Mouse (Mus musculus) NIH3T3 (cell line): ENCODE measurements around the gene Rad51d.
A peak's percentile ranks its signal among the peaks of the same experiment; 100 is the strongest.
"Not testable (repeated sequence)": the region's sequence is repeated elsewhere in the genome, so short reads cannot be mapped to it uniquely, and the experiment has no call there.

Experiments used
- DNase-seq: peaks from one replicate; pipeline ENCODE4 v3.0.0-alpha.2; 2012; ENCODE audit warnings: low read depth

The Rad51d gene

GRCm38 (mm10) chr11:82855327-82855973 lies 35.0 kb downstream of the Rad51d start:
- DNase-seq, result no peak

- DNase-seq, result no peak
Observed at GRCm38 (mm10) chr11:82854111-82854510, 36.3 kb downstream of the Rad51d start.

GRCm38 (mm10) chr11:82852958-82853357 lies 37.5 kb downstream of the Rad51d start:
- DNase-seq, result no peak

- no peak for DNase-seq
Observed at GRCm38 (mm10) chr11:82852540-82852939, 37.9 kb downstream of the Rad51d start.

GRCm38 (mm10) chr11:82852115-82852514 lies 38.3 kb downstream of the Rad51d start:
- no peak for DNase-seq

- DNase-seq, result no peak
Observed at GRCm38 (mm10) chr11:82850259-82850658, 40.2 kb downstream of the Rad51d start.

GRCm38 (mm10) chr11:82847571-82848000 lies 42.8 kb downstream of the Rad51d start:
- DNase-seq, result no peak

GRCm38 (mm10) chr11:82846938-82847337 lies 43.5 kb downstream of the Rad51d start:
- no peak for DNase-seq

GRCm38 (mm10) chr11:82846079-82846436 lies 44.4 kb downstream of the Rad51d start:
- no peak for DNase-seq

GRCm38 (mm10) chr11:82845415-82846078 lies 44.9 kb downstream of the Rad51d start:
- DNase-seq, result peak; percentile 87

- no peak for DNase-seq
Observed at GRCm38 (mm10) chr11:82844771-82845414, 45.5 kb downstream of the Rad51d start.

GRCm38 (mm10) chr11:82838511-82838910 lies 51.9 kb downstream of the Rad51d start:
- DNase-seq, result no peak

- DNase-seq, result no peak
Observed at GRCm38 (mm10) chr11:82837848-82838247, 52.6 kb downstream of the Rad51d start.

- DNase-seq, result no peak
Observed at GRCm38 (mm10) chr11:82837192-82837591, 53.2 kb downstream of the Rad51d start.

GRCm38 (mm10) chr11:82835616-82836432 lies 54.6 kb downstream of the Rad51d start:
- DNase-seq, result no peak

- DNase-seq, result not testable (repeated sequence)
Observed at GRCm38 (mm10) chr11:82834359-82834758, 56.1 kb downstream of the Rad51d start.

- no peak for DNase-seq
Observed at GRCm38 (mm10) chr11:82833929-82834328, 56.5 kb downstream of the Rad51d start.

GRCm38 (mm10) chr11:82832402-82832801 lies 58.0 kb downstream of the Rad51d start:
- not testable (repeated sequence) for DNase-seq

GRCm38 (mm10) chr11:82831008-82831893 lies 59.2 kb downstream of the Rad51d start:
- DNase-seq, result peak; percentile 48

- no peak for DNase-seq
Observed at GRCm38 (mm10) chr11:82826818-82827217, 63.6 kb downstream of the Rad51d start.
